Mouse (Mus musculus): ENCODE data around the gene Ell3.
"Not testable (repeated sequence)": the region's sequence is repeated elsewhere in the genome, so short reads cannot be mapped to it uniquely, and the experiment has no call there.

GRCm38 (mm10) chr2:121473301-121474179 lies 29.5 kb upstream of the Ell3 start, which contains the start of gene Mfap1b:
- TF ChIP-seq POLR2A (IDR thresholded peaks at IDR 0.05; ENCODE audit: low read depth, low read length) = peak; percentile 82
- TF ChIP-seq CTCF (conservative IDR thresholded peaks at IDR 0.05; ENCODE audit: insufficient read depth, insufficient read length, low read depth, low read length) = not testable (repeated sequence)

Measured in kidney, adult 2 months (tissue).